Mouse (Mus musculus): ENCODE measurements around the gene Folr1.

- TF ChIP-seq CTCF (IDR thresholded peaks at IDR 0.05; ENCODE audit: low read depth) (no peak), EP300 (optimal IDR thresholded peaks at IDR 0.05) (no peak)
Measured at GRCm38 (mm10) chr7:101844186-101844585, 26.4 kb downstream of the Folr1 start.

Data from stomach, postnatal 0 days (tissue).